Comparison of ENCODE assay signal across 10 mouse cellular contexts in genomic region chr2:12582566-12582965, GRCm38 (mm10).
DNase-seq lines count a peak whose midpoint lies in the region; ATAC-seq lines count a peak whose summit lies in the region.
"Had no signal": no experiment of that assay in that cellular context is flagged by ENCODE, and none has a peak within 500 bp of the region (broad histone marks: within the 10 kb centered on the region; RNA-seq: fewer than 3 reads in every experiment).

No protein-coding gene starts in this region.

- intact Hi-C loops in gastrocnemius, postnatal 14 days (cut with DNase I; ENCODE audit: low total_unique reads) = no loop called here
- intact Hi-C loops in left cerebral cortex, postnatal 4 days (cut with DNase I) = no loop called here

- H3K36me3 ChIP-seq in forebrain, embryonic 15.5 days = no peaks in the 10 kb centered on the region
- no peaks in the 10 kb centered on the region for H3K36me3 ChIP-seq in limb, embryonic 10.5 days

- no peak overlapping the region for H3K9ac ChIP-seq in forebrain, embryonic 15.5 days (replicated peaks)

- no peak overlapping the region for H3K4me2 ChIP-seq in forebrain, embryonic 15.5 days (replicated peaks)
- H3K4me2 ChIP-seq: liver, embryonic 11.5 days had no signal

- H3K4me1 ChIP-seq in forebrain, embryonic 15.5 days = peaks cover 6% of the 10 kb centered on the region
- no peaks in the 10 kb centered on the region for H3K4me1 ChIP-seq in limb, embryonic 10.5 days

- no peaks in the 10 kb centered on the region for H3K27me3 ChIP-seq in forebrain, embryonic 15.5 days
- no peaks in the 10 kb centered on the region for H3K27me3 ChIP-seq in limb, embryonic 10.5 days (ENCODE audit: low read depth, poor library complexity, severe bottlenecking)

- peak; percentile 82 for ATAC-seq in forebrain, embryonic 15.5 days (replicated peaks)

- no peaks in the 10 kb centered on the region for H3K9me3 ChIP-seq in forebrain, embryonic 15.5 days
- H3K9me3 ChIP-seq in limb, embryonic 10.5 days (replicated peaks) = no peaks in the 10 kb centered on the region

- DNase-seq in gastrocnemius, postnatal 14 days = peak; percentile 9
- DNase-seq in gastrocnemius, postnatal 25 days = no peak
- peak; percentile 50 for DNase-seq in left cerebral cortex, postnatal 4 days
- DNase-seq in left cerebral cortex, adult 11 months (ENCODE audit: low spot score) = no peak
- peak; percentile 15 for DNase-seq in brain, adult 2 months (ENCODE audit: low read depth, low spot score)
- no peak for DNase-seq in limb, embryonic 10.5 days (ENCODE audit: low spot score)
- DNase-seq: adrenal gland, postnatal 14 days; right cerebral cortex, postnatal 4 days had no signal

- H3K27ac ChIP-seq in forebrain, embryonic 15.5 days (replicated peaks) = no peak overlapping the region
- H3K27ac ChIP-seq in limb, embryonic 10.5 days = no peak overlapping the region

- WGBS in forebrain, embryonic 15.5 days = 30% methylated on average over 2 of the region's 2 CpGs
- 44% methylated on average over 2 of the region's 2 CpGs for WGBS in limb, embryonic 10.5 days

- H3K4me3 ChIP-seq in forebrain, embryonic 15.5 days = no peak overlapping the region
- H3K4me3 ChIP-seq in limb, embryonic 10.5 days = no peak overlapping the region

Comparison
In these comparisons a context has a peak if more than half of its experiments do, and no peak if none do; other contexts are left out.
1. DNase-seq: peak in gastrocnemius, postnatal 14 days (single experiment), left cerebral cortex, postnatal 4 days (single experiment) and brain, adult 2 months (single experiment); none in gastrocnemius, postnatal 25 days (single experiment), left cerebral cortex, adult 11 months (single experiment) and limb, embryonic 10.5 days (single experiment).